Mouse (Mus musculus) kidney, postnatal 25 days (tissue): ENCODE measurements at regions not wholly inside any gene's neighbourhood (a gene's known extent, or its start where the extent isn't known, plus 50 kb on each side); places are given as distances from the start of the nearest gene placed in this dataset.

Experiments
- DNase-seq, 2 experiments: peaks; one replicate each; pipeline ENCODE4 v3.0.0; 2021; ENCODE audit warnings: mixed read lengths in 2 of 2

DNA sequence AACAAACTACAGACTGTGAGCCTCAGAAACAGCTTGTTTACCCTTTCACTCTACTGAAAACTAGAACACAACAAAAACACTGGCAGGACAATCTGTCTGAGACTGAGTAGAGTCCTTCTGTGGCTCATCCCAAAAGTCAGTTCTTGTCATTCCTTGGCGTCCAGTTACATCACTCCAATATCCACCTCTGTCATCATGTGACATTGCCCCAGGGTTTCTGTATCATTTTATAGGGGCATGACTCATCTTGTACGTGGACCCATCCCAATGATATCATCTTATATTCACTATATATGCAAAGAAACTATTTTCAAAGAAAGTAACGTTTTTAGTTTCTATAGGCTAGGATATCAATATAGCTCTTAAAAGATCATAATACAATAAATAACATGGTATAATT is 152.3 kb downstream of the Dkk2 start:
- no peak for DNase-seq

DNA sequence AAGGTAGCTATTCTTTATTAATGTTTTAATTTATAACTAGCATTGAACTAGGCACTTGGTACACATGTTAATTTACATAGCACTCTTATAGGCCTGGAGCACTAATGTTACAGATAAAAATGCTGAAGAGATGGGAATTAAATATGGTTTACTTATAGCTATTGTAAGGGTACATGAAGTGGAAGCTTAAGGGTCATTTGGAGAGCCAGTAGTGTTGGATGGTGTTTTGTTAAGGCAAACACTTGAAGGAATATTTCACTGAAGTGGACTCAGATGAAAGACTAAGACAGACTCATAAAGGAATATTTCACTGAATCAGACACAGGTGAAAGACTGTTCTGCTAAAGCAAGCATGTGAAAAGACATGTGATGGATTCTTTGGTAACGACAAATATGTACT is 172.7 kb downstream of the Dkk2 start:
- DNase-seq, result no peak

DNA sequence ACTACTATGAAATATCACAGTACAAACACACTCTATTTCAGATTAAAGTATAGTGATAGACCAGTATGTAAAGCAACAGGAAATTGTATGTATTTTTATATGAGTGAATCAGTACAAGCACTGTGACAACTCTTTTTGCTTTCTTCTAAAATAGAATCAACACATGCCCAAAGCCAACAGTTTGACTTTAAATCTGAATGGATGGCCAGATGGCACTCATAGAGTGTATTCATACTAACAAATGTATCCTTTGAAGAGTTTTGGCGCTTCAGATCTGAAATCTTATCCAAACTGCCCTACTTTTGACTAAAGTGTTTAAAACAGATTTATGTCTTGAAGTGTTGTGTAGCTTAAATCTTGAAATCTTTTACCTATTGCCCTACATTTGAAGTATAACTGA is 184.5 kb downstream of the Dkk2 start:
- no peak for DNase-seq

DNA sequence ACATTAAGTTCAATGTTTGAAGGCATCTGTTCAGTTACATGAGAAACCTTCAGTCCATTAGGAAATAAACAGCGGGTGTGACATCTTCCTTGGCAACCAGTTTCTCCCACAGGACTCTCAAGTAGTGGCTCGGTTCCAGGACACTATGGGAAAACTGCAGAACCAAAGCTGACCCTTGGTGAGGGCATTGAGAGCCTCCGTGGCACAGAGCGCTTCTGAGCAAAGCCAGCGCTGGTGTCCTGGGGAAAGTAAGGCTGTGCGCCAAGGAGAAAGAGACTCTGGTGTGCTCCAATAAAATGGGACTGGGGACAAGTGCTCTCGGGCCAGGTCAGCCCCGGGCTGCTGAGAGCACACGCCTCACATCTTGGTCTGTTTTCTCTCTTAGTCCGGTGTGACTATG is 189.7 kb downstream of the Dkk2 start:
- DNase-seq, result peak in 1 of 2 experiments; percentile 47

DNA sequence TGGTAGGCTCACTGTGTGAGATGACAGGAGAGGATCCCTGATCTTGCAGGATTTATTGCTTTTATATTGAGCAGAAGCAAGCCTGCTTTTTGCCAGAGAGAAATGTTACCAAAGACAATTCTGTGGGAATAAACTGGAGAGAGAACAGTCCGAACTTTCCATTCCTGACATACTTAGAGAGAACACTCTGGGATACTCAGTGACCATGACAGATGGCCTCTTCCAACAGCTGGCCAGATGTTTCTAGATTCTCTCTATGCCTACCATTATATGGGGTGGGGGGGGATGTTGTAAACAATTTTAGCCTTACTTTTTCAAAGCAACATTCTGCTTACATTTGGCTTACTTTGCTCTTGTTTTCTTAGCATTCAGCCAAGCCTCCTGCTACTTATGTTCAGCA is 192.7 kb downstream of the Dkk2 start:
- DNase-seq, result no peak

DNA sequence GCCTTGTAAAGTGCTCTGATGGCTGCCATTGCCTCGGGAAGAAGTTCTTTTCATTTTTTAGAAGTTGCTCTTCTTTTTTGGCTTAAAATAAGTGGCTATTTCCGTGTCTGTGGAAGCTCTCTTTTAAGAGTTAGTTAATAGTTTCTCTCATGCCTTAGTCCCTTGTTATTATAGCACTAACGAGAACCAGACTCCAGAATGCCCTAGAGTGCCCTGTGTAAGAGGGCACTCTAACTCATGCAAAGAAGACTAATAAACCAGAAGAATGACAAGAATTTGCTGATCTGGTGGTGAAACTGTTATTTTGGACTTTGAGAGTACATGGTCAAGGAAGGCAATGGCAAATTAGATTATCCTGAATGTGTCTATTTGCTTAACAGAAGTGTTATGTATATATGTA is 202.6 kb downstream of the Dkk2 start:
- no peak for DNase-seq

- no peak for DNase-seq
These were observed 241.9 kb downstream of the Dkk2 start for GRCm38 (mm10) chr3:132326961-132327360.

DNA sequence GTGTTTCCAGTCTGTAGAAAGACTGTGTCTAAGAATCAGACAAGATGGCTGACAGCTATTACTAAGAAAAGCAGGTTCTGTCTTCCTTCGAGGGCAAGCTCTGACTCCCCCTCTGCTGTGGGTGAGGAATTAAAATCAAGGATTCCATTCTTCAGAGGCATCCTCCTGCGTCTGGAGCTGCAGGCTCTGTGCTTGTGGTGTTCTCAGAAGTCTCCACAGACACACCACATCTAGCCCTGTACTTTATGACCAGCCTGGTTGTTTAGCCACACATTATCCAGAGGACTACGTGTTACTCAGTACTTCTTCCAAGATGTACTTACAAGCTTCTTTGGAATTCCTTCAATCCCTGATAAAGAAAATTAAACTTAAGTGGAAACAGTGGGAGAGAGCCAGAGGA is 258.5 kb downstream of the Dkk2 start:
- DNase-seq, result no peak

DNA sequence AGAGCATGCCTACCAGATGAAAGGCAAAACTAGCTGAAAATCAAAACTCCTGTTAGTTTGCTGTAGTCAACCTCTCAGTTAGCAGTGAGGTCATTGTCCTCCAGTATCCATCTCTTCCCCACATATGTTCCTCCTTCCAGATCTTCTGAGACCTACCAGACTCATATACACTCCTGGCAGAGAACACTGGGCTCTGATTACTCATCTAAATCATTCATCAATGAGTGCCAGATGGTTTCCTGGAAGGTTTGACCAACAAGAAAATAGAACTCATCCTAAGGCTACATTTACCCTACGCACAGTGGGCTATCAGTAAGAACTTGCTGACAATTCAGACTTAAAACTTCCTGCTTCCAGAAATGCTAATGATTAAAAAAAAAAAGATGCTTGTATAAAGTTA is 260.8 kb downstream of the Dkk2 start:
- DNase-seq, result no peak

GRCm38 (mm10) chr3:132349602-132350001 is 264.5 kb downstream of the Dkk2 start:
- no peak for DNase-seq

DNA sequence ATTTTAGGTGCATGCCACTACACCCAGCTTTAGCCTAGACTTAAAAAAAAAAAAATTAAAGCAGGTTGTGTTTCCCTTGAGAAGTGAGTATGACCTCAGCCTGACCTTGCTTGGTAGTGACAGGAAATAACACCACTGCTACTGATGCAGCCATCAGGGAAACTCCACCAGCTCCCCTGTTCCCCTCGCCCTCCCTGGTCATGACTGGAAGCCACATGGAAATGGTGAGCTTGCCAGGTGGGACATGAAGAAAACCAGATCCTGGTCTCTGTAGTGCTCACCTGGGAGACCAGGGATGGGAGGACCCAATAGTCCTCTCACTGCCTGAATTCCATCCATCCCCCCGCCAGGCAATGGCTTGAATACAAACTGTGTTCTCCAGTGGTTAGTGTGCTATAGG is 268.1 kb downstream of the Dkk2 start:
- no peak for DNase-seq

DNA sequence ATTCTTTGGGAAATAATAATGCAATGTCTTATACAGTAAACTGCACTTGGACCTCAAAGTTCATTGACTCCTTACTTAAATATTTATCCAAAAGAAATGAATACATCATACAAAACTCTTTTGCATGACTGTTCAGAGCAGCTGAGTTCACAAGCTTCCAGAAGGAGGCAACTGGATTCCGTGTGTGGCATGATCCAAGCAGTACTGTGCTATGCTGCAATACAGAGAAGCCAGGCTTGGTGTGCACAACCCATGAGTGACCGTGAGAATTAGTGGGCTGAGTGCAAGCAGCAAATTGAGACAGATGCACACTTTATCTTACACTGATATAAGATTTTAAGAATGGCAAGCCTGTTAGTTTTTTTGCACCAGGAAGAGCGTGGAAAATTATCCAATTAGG is 270.0 kb upstream of the Gimd1 start:
- DNase-seq, result no peak

GRCm38 (mm10) chr3:132375579-132375978 is 254.0 kb upstream of the Gimd1 start:
- no peak for DNase-seq

- DNase-seq, result no peak
These were observed 211.9 kb upstream of the Gimd1 start for GRCm38 (mm10) chr3:132417742-132418141.

GRCm38 (mm10) chr3:132425819-132426671 is 203.6 kb upstream of the Gimd1 start:
- DNase-seq, result no peak

DNA sequence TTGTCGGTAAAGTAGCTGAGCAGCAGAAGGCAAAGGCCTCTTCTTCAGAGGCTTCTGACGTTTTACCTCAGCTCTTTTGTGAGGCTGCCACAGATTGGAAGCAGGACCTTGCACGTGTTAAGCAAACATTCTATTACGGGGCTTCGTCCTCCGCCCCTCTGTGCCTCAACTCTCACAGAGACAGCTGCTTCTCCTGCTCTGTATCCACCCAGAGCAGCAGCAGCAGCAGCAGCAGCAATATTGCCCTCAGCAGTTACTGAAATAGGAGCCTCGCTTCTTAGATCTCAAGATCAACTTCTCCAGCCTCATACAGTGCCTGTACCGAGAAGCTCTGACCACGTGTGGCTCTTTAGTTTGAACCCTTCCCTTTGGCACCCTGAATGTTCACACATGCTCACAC is 202.4 kb upstream of the Gimd1 start:
- no peak for DNase-seq

GRCm38 (mm10) chr3:132428148-132428547 is 201.5 kb upstream of the Gimd1 start:
- DNase-seq, result no peak

DNA sequence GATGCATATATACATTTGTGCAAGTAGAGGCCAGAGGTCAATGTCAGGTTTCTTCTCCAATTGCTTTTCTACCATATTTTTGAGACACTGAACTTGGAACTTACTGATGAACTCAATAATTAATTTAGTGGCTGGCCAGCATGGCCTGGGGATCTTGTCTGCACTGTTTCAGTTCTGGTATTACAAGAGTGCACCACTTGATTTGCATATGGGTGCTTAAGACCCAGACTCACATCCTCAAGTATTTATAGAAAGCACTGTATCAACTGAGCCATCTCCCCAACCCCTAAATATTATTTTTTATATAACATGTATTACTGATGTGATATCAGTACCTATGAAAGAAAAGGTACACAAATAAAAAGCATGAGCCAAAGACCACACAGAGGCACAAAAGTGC is 197.8 kb upstream of the Gimd1 start:
- no peak for DNase-seq

- DNase-seq, result no peak
These were observed 188.4 kb upstream of the Gimd1 start for GRCm38 (mm10) chr3:132441226-132441625.

DNA sequence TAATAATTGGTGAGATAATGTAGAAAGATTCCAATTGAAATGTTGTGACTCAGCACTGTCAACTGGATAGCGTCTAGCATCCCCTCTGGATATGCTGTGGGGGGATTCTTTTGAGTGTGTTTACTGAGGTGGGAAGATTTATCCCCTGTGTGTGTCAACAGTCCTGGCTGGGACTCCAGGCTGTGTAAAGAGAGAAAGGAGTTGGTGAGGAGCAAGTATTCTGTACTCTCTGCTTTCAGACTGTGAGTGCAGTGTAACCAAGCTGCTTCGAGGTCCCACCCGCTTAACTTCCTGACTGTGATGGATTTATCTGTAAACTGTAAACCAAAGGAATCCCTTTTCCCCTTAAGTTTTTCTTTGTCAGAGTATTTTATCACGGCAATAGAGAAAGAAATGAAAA is 175.7 kb upstream of the Gimd1 start:
- no peak for DNase-seq

- DNase-seq, result no peak
These were observed 167.2 kb upstream of the Gimd1 start for GRCm38 (mm10) chr3:132462348-132462959.

- no peak for DNase-seq
These were observed 158.6 kb upstream of the Gimd1 start for GRCm38 (mm10) chr3:132471070-132471469.

- DNase-seq, result no peak
These were observed 151.9 kb upstream of the Gimd1 start for GRCm38 (mm10) chr3:132477768-132478167.

GRCm38 (mm10) chr3:132479275-132479674 is 150.3 kb upstream of the Gimd1 start:
- no peak for DNase-seq

DNA sequence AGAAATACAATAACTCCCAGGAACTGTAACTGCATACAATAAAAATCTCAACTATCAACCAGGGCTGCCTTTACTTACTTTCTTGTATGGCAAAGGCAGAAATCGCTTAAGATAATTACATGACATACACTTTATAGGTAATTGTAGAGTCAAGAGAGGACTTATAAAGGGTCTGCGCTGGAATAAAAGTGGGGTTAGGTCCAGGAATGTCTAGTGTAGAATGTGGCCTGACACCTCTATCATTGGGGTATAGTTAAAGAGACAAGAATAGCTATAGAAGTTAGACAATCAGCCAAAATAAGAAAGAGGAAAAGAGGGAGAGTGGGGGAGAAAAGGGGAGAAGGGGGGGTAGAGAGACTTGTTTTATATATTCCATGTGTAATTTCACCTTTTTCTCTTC is 144.8 kb upstream of the Gimd1 start:
- DNase-seq, result no peak
